Mouse (Mus musculus): ENCODE measurements around the gene Hjurp. TPM values are rescaled to one million over a fixed set of nuclear protein-coding genes. Genes with fewer than 3 reads are reported as not detected.

The Hjurp gene
- polyA plus RNA-seq, 1 experiment from 2014 or later = 135 TPM

- H3K4me2 ChIP-seq = peak overlapping the region; percentile 53
- H3K27ac ChIP-seq (ENCODE audit: low read depth, low read length) = no peak overlapping the region
- H3K27me3 ChIP-seq (ENCODE audit: control insufficient read depth, insufficient read depth, low read length) = no peaks in the 10 kb centered on the region
- 72% methylated on average over 13 of the region's 13 CpGs for WGBS
- H3K4me1 ChIP-seq (ENCODE audit: control insufficient read depth, insufficient read depth, low read length) = peaks cover 14% of the 10 kb centered on the region
- H3K36me3 ChIP-seq (ENCODE audit: control insufficient read depth, insufficient read depth, low read length) = peaks cover 37% of the 10 kb centered on the region
- ATAC-seq (ENCODE audit: low FRiP score) (no peak), DNase-seq (ENCODE audit: low spot score, missing footprints) (no peak)
- H3K9me3 ChIP-seq (ENCODE audit: control insufficient read depth, low read length) = no peaks in the 10 kb centered on the region; the same call in 1 of the 2 replicates
- H3K4me3 ChIP-seq (ENCODE audit: low read depth, low read length) = peak overlapping the region; percentile 55
- H3K9ac ChIP-seq (ENCODE audit: low read length) = peak overlapping the region; percentile 77
Observed at GRCm38 (mm10) chr1:88275698-88276523, 1.5 kb downstream of the Hjurp start.

GRCm38 (mm10) chr1:88275078-88275680 is 2.3 kb downstream of the Hjurp start:
- H3K27me3 ChIP-seq (ENCODE audit: control insufficient read depth, insufficient read depth, low read length) = no peaks in the 10 kb centered on the region
- peaks cover 14% of the 10 kb centered on the region for H3K4me1 ChIP-seq (ENCODE audit: control insufficient read depth, insufficient read depth, low read length)
- no peak overlapping the region for H3K4me2 ChIP-seq
- DNase-seq (ENCODE audit: low spot score, missing footprints) = no peak
- H3K36me3 ChIP-seq (ENCODE audit: control insufficient read depth, insufficient read depth, low read length) = peaks cover 37% of the 10 kb centered on the region
- no peak overlapping the region for H3K9ac ChIP-seq (ENCODE audit: low read length)
- no peaks in the 10 kb centered on the region; the same call in 1 of the 2 replicates for H3K9me3 ChIP-seq (ENCODE audit: control insufficient read depth, low read length)
- H3K4me3 ChIP-seq (ENCODE audit: low read depth, low read length) = no peak overlapping the region
- WGBS = 71% methylated on average over 13 of the region's 13 CpGs
- H3K27ac ChIP-seq (ENCODE audit: low read depth, low read length) = no peak overlapping the region
- ATAC-seq (ENCODE audit: low FRiP score) = no peak

- DNase-seq (ENCODE audit: low spot score, missing footprints) = no peak
- H3K9me3 ChIP-seq (ENCODE audit: control insufficient read depth, low read length) = no peaks in the 10 kb centered on the region; the same call in 1 of the 2 replicates
- WGBS = 76% methylated on average over 11 of the region's 11 CpGs
Observed at GRCm38 (mm10) chr1:88274371-88275077, 2.9 kb downstream of the Hjurp start.

GRCm38 (mm10) chr1:88273832-88274231 is 3.6 kb downstream of the Hjurp start:
- Histone ChIP-seq H3K4me1 (ENCODE audit: control insufficient read depth, insufficient read depth, low read length) (peaks cover 14% of the 10 kb centered on the region), H3K27me3 (ENCODE audit: control insufficient read depth, insufficient read depth, low read length) (no peaks in the 10 kb centered on the region), H3K4me3 (ENCODE audit: low read depth, low read length) (no peak overlapping the region), H3K9me3 (ENCODE audit: control insufficient read depth, low read length) (no peaks in the 10 kb centered on the region), H3K4me2 (no peak overlapping the region), H3K9ac (ENCODE audit: low read length) (no peak overlapping the region), H3K36me3 (ENCODE audit: control insufficient read depth, insufficient read depth, low read length) (peaks cover 50% of the 10 kb centered on the region), H3K27ac (ENCODE audit: low read depth, low read length) (no peak overlapping the region)
- 83% methylated on average over 4 of the region's 4 CpGs for WGBS
- ATAC-seq (ENCODE audit: low FRiP score) (no peak), DNase-seq (ENCODE audit: low spot score, missing footprints) (no peak)

More at GRCm38 (mm10) chr1:88274371-88275077, 2.9 kb downstream of the Hjurp start:
- Histone ChIP-seq H3K4me1 (ENCODE audit: control insufficient read depth, insufficient read depth, low read length) (peaks cover 14% of the 10 kb centered on the region), H3K4me3 (ENCODE audit: low read depth, low read length) (no peak overlapping the region), H3K27me3 (ENCODE audit: control insufficient read depth, insufficient read depth, low read length) (no peaks in the 10 kb centered on the region), H3K36me3 (ENCODE audit: control insufficient read depth, insufficient read depth, low read length) (peaks cover 43% of the 10 kb centered on the region), H3K9ac (ENCODE audit: low read length) (no peak overlapping the region), H3K4me2 (no peak overlapping the region), H3K27ac (ENCODE audit: low read depth, low read length) (no peak overlapping the region)
- no peak for ATAC-seq (ENCODE audit: low FRiP score)

- Histone ChIP-seq H3K27ac (ENCODE audit: low read depth, low read length) (no peak overlapping the region), H3K9me3 (ENCODE audit: control insufficient read depth, low read length) (no peaks in the 10 kb centered on the region), H3K36me3 (ENCODE audit: control insufficient read depth, insufficient read depth, low read length) (peaks cover 55% of the 10 kb centered on the region), H3K4me2 (no peak overlapping the region), H3K4me1 (ENCODE audit: control insufficient read depth, insufficient read depth, low read length) (peaks cover 14% of the 10 kb centered on the region), H3K9ac (ENCODE audit: low read length) (no peak overlapping the region), H3K4me3 (ENCODE audit: low read depth, low read length) (no peak overlapping the region), H3K27me3 (ENCODE audit: control insufficient read depth, insufficient read depth, low read length) (no peaks in the 10 kb centered on the region)
- 95% methylated on average over 3 of the region's 3 CpGs for WGBS
- DNase-seq (ENCODE audit: low spot score, missing footprints) (no peak), ATAC-seq (ENCODE audit: low FRiP score) (no peak)
Observed at GRCm38 (mm10) chr1:88273326-88273725, 4.1 kb downstream of the Hjurp start.

GRCm38 (mm10) chr1:88272851-88273250 is 4.6 kb downstream of the Hjurp start:
- no peak overlapping the region for H3K9ac ChIP-seq (ENCODE audit: low read length)
- no peak for DNase-seq (ENCODE audit: low spot score, missing footprints)
- no peaks in the 10 kb centered on the region for H3K9me3 ChIP-seq (ENCODE audit: control insufficient read depth, low read length)
- H3K4me2 ChIP-seq = no peak overlapping the region
- no peak overlapping the region for H3K27ac ChIP-seq (ENCODE audit: low read depth, low read length)
- H3K4me3 ChIP-seq (ENCODE audit: low read depth, low read length) = no peak overlapping the region
- H3K27me3 ChIP-seq (ENCODE audit: control insufficient read depth, insufficient read depth, low read length) = no peaks in the 10 kb centered on the region
- peaks cover 60% of the 10 kb centered on the region for H3K36me3 ChIP-seq (ENCODE audit: control insufficient read depth, insufficient read depth, low read length)
- WGBS = 65% methylated on average over 4 of the region's 4 CpGs
- no peak for ATAC-seq (ENCODE audit: low FRiP score)
- peaks cover 14% of the 10 kb centered on the region for H3K4me1 ChIP-seq (ENCODE audit: control insufficient read depth, insufficient read depth, low read length)

GRCm38 (mm10) chr1:88269539-88270309 is 7.7 kb downstream of the Hjurp start:
- 89% methylated on average over 12 of the region's 12 CpGs for WGBS
- no peak for DNase-seq (ENCODE audit: low spot score, missing footprints)

GRCm38 (mm10) chr1:88268070-88268469 is 9.4 kb downstream of the Hjurp start:
- Histone ChIP-seq H3K27ac (ENCODE audit: low read depth, low read length) (no peak overlapping the region), H3K9ac (ENCODE audit: low read length) (no peak overlapping the region), H3K9me3 (ENCODE audit: control insufficient read depth, low read length) (peaks cover 12% of the 10 kb centered on the region), H3K4me2 (no peak overlapping the region), H3K4me3 (ENCODE audit: low read depth, low read length) (no peak overlapping the region), H3K36me3 (ENCODE audit: control insufficient read depth, insufficient read depth, low read length) (peaks cover 86% of the 10 kb centered on the region), H3K27me3 (ENCODE audit: control insufficient read depth, insufficient read depth, low read length) (no peaks in the 10 kb centered on the region), H3K4me1 (ENCODE audit: control insufficient read depth, insufficient read depth, low read length) (no peaks in the 10 kb centered on the region)
- ATAC-seq (ENCODE audit: low FRiP score) (no peak), DNase-seq (ENCODE audit: low spot score, missing footprints) (no peak)
- 85% methylated on average over 6 of the region's 6 CpGs for WGBS

More at GRCm38 (mm10) chr1:88269539-88270309, 7.7 kb downstream of the Hjurp start:
- Histone ChIP-seq H3K4me1 (ENCODE audit: control insufficient read depth, insufficient read depth, low read length) (no peaks in the 10 kb centered on the region), H3K27me3 (ENCODE audit: control insufficient read depth, insufficient read depth, low read length) (no peaks in the 10 kb centered on the region), H3K4me3 (ENCODE audit: low read depth, low read length) (no peak overlapping the region), H3K27ac (ENCODE audit: low read depth, low read length) (no peak overlapping the region), H3K9ac (ENCODE audit: low read length) (no peak overlapping the region), H3K4me2 (no peak overlapping the region), H3K36me3 (ENCODE audit: control insufficient read depth, insufficient read depth, low read length) (peaks cover 83% of the 10 kb centered on the region), H3K9me3 (ENCODE audit: control insufficient read depth, low read length) (peaks cover 12% of the 10 kb centered on the region)
- no peak for ATAC-seq (ENCODE audit: low FRiP score)
